Mouse (Mus musculus) forebrain, embryonic 11.5 days (tissue): ENCODE data around the gene H2afz. TPM values are rescaled to one million over a fixed set of nuclear protein-coding genes. Genes with fewer than 3 reads are reported as not detected.

Source experiments
- polyA plus RNA-seq: library from polyadenylated mRNA; unstranded; fragments of >200 nt; fragmentation: Nextera tagmentation; extraction: Ambion mirVana; gene quantifications from 2 replicates; pipeline ENCODE4 v1.2.1, GENCODE M21; 2014

H2afz gene
- polyA plus RNA-seq, 1 experiment from 2014 or later = 3,427 TPM

Other genes with a start within 250 kb of the H2afz start
- gene Ddit4l, start 242.9 kb upstream of the H2afz start, polyA plus RNA-seq = 9.2 and 11.9 TPM in 2 replicates
- gene Gm21962, start 193.0 kb upstream of the H2afz start, polyA plus RNA-seq = not detected in 2 replicates
- 10.7 and 11.2 TPM in 2 replicates for gene Dnajb14, start 3.2 kb downstream of the H2afz start, polyA plus RNA-seq
- gene Lamtor3, start 54.0 kb downstream of the H2afz start, polyA plus RNA-seq = 102 and 107 TPM in 2 replicates
- 4.8 and 6.9 TPM in 2 replicates for gene Dapp1, start 117.1 kb downstream of the H2afz start, polyA plus RNA-seq
- gene 1110002E22Rik, start 200.6 kb downstream of the H2afz start, polyA plus RNA-seq = 0.09 TPM in 1 of 2 replicates, not detected in the other
- gene Gm5105, start 202.9 kb downstream of the H2afz start, polyA plus RNA-seq = not detected in 2 replicates